Mouse (Mus musculus) embryo, embryonic 11.5 days (tissue): ENCODE measurements around the gene Kif3a.
A peak's percentile ranks its signal among the peaks of the same experiment; 100 is the strongest.

Source experiments
- DNase-seq: peaks from one replicate; pipeline ENCODE4 v3.0.0-alpha.2; 2012; ENCODE audit warnings: low read depth, low spot score

The Kif3a gene

DNA sequence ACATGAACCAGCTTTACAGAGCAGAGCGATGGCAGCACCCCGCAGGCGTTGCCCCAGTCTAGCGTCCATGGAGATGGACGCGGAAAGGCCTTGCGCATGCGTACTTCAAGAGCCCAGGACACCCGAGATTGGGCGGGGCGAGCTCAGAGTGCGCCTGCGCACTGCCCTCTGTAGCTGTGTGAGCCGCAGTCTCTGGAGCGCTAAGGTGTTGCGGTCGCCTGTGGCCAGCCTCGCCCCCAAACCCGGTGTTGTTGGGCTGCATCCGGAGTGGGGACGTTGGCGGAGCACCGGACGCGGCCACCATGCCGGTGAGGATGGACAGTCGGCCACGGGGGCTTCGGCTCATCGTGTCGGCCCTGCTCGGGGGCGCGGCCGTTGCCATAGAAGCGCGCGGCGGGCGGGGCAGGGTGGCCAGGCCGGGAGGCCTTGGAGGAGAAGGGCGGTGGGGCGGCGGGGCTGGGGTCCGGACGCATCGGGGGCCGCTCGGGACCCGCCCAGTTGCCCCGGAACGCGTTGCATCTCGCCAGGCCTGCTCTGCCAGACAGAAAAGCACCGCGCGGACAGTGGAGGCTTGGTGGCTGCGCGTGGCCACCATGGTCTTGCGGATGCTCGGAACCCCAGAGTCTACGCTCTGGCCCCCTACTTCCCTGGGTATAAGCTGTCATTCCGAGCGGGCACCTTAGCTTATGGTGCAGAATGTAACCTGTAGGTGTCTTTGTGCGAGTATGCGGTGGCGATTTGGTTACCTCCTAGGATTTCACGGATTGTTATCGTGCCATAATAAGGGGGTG, at the start of gene Kif3a:
Gene Kif3a (plus strand): TSS at position 156 of the 791 bp plus-strand sequence.
- DNase-seq: peak; percentile 96

- DNase-seq: no peak
Measured at GRCm38 (mm10) chr11:53518759-53519158, 48.4 kb upstream of the Kif3a start.

GRCm38 (mm10) chr11:53519207-53520121, 47.7 kb upstream of the Kif3a start, which contains the start of gene Sept8:
Gene Sept8, plus strand, starts transcription at chr11:53519257.
- DNase-seq: no peak

DNA sequence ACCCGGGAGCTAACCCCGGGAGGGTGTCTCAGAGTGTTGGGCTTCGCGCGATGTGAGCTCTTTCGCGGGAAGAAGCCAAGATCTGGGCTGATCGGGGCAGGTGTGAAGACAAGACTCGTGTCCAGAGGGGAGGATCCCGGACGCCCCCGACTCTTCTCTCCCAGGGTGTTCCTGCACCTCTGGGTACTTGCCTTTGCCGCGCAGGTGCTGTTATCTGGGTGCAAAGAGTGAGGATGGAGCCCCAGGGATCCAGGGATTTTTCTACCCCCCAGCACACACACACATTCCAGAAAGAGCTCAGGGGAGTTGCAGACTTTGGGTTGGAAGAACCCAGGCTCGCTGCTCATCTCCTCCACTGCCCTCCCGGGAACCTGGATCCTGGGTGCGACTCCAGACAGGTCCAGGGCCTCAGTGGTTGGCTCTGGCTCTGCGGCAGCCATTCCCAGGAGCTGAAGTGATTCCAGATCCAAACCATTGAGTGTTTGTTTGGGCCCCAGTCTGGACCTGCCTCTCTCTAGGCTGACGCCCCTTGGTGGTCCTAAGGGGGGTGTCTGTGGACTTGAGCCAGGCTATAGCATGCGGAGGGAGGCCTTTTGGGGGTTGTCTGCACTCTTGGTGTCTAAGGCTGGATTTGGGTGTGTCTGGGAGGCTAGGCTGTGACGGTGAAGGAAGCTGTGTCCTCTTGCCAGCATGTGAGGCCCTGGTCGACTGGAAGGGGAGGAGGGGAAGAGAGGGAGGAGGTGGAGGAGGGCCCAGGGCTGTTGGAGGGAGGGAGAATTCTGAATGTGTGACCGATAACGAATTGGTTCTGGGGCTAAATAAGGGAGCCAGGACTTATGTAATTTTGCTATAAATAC, 46.8 kb upstream of the Kif3a start:
- DNase-seq: no peak

DNA sequence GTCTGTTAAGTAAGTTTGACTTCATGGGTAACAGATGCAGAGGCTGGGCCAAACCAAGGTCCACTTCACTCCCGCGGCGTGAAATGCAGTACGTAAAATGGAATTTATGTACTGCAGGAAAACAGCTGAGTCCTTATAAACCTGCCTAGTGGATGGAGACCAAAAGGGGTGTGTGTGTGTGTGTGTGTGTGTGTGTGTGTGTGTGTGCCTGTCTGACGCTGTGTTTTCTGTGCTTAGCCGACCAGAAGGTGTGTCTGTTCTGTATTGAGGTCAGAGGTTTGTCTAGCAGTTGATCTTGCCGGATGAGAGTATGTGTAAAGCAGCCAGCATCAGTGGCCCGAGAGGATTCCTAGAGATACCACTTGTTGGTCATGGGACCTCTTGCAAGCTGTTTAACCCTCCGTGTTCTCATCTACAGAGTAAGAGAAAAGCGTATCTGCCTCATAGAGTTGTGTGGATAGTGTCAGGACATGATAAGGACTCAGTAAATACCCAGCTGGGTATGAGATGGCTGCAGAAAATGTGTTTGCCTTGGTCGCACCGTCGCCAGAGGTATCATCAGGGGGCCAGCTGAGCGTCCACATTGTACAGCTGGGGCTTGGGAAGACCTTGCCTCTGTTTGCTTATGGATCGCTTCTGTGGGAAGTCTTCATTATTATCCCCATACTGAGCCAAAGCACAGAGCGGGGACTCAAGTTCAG, 45.9 kb upstream of the Kif3a start:
- no peak for DNase-seq

DNA sequence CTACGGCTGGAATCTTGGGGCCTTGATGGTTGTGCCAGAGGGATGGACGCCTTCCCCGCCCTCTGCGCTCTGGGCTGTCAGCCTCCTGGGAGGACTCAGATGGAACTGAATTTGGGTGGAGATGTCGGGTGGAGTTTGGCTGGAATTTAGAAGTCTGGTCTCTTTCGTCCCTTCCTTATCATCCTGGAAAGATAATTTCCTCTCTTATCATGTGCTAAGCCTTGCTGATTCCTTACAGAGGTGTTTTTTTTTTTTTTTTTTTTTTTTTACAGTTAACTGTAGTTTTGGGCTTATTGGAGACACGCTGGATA, 45.4 kb upstream of the Kif3a start:
- DNase-seq: no peak

- no peak for DNase-seq
Measured at GRCm38 (mm10) chr11:53522362-53522761, 44.8 kb upstream of the Kif3a start.

- DNase-seq: no peak
Measured at GRCm38 (mm10) chr11:53522930-53523329, 44.2 kb upstream of the Kif3a start.

DNA sequence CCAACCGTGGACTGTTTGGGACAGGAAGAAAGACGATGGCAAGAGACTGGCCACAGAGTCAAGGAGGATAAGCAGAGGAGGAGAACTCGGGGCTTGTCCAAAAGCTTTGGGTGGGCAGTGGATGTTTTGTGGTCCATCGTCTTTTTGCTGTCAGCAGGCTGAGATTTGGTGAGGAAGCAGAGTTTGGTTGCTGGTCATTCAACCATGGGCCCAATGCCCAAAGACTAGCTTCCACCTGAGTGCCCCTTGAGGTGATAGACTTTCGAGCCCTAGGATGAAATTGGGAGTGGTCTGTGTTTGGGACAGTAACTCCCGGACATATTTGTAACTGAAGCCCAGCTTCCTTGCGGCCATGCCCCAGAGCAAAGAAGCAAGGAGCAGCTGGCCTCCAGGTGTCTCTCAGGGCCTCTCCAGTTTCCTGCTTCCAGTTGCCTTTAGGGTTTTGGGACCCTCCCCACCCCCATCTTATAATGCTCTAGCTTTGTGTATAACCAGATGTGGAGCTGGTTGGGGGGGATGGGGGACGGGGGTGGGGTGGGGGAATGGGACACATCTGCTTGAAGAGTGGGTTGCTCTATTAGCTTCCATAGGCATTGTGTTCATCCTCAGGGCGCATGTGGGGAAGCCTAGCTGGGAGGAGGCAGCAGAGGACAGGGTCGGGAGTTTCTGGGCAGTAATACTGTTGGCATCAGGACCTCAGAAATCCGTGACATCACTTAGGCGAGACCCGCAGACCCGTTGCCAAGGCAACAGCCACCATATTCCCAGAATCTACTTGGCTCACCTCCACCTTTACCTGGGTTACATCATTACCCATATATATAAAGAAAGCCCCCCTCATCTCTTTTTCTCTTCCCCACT, 43.4 kb upstream of the Kif3a start:
- no peak for DNase-seq

- DNase-seq: no peak
Measured at GRCm38 (mm10) chr11:53524905-53525304, 42.3 kb upstream of the Kif3a start.

DNA sequence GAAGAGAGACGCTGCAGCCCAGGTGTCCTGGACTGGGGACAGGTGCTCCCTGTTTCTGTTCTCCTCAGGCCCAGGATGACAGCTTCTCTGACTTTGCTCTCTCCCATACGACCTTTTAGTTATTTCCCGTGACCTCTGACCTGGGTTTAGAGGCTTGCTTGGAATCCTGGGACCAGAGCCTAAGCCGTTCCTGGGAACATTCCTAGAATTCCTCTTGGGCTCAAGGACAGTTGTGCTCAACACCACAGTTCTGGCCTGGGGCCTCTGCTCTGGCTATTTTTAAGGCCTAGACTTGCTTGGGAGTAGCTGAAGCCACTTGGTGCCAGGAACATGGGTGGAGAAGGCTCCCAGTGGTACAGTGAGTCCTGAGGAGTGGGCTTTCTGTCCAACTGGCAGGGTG, 41.7 kb upstream of the Kif3a start:
- no peak for DNase-seq

GRCm38 (mm10) chr11:53528397-53529252, 38.6 kb upstream of the Kif3a start:
- no peak for DNase-seq

DNA sequence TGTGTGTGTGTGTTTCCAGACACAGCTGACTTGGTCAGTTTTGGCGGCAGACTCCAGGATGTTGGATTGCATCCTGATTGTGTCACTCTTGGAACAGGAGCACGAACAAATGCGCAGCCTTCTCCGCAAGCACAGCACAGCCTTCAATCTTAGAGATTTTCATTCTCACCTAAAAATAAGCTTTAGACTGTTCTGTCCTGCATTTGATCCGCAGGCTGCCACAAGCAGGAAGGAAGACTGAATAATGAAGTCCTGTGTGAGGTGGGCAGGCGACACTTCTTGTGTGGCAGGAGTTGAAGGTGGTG, 38.0 kb upstream of the Kif3a start:
- DNase-seq: no peak

DNA sequence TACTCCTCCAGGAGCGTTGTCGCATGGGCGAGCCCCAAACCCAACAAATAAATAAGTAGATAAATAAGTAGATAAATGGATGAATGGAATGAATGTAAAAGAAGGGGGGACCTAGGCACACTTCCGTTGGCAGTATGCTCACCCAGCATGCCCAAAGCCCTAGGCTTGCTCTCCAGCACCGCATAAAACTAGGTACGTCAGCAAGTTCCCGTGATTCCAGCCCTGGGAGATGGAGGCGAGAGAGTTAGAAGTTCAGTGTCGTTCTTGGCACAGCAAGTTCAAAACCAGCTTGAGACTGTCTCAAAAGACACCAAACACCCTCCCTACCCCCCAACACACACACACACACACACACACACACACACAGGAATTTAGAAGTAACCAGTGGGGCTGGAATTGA, 37.2 kb upstream of the Kif3a start:
- DNase-seq: no peak

- DNase-seq: no peak
Measured at GRCm38 (mm10) chr11:53531578-53532230, 35.5 kb upstream of the Kif3a start.

GRCm38 (mm10) chr11:53532231-53532620, 35.0 kb upstream of the Kif3a start:
- no peak for DNase-seq

DNA sequence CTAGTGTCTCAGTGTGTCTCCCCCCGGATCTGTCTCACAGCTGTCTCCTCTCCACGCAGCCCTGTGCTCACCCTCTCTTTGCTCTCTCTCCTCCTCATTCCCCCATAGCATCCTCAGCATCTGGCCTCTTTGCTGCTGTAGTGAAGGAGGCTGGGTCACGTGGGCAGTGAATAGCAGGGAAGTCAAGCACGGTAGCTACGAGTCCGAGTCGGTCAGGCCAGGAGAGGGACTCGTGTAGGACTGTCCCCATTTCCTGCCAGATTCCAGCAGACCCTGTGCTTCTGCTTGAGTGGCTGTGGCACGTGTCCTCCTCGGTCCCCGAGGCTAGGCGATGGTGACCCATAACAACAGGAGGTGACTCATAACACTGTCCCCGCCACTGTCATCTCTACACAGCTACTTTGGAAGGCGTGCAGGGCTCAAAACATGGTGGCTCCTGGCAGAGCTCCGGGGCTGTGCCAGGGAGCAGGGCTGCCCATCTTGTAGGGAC, 28.1 kb upstream of the Kif3a start:
- no peak for DNase-seq

GRCm38 (mm10) chr11:53540394-53540793, 26.8 kb upstream of the Kif3a start:
- DNase-seq: no peak

GRCm38 (mm10) chr11:53541222-53541621, 26.0 kb upstream of the Kif3a start:
- no peak for DNase-seq
